Mouse (Mus musculus) gastrocnemius, adult 2 months (tissue): ENCODE results near the gene Orm1. TPM values are rescaled to one million over a fixed set of nuclear protein-coding genes. Genes with fewer than 3 reads are reported as not detected.

Experiments used
- DNase-seq: peaks from one replicate; pipeline ENCODE4 v3.0.0; 2022
- H3K27ac ChIP-seq: fragments of 200-600 bp; 2 replicates; pipeline ENCODE4 v1.8.1; 2022; ENCODE audit warnings: mild to moderate bottlenecking
- H3K4me3 ChIP-seq: fragments of 200-600 bp; 2 replicates; pipeline ENCODE4 v1.8.1; 2022; ENCODE audit warnings: mild to moderate bottlenecking, moderate library complexity
- CTCF ChIP-seq: fragments of 200-600 bp; IDR thresholded peaks from 2 replicates; pipeline ENCODE4 v1.8.1; 2022; ENCODE audit warnings: antibody characterized with exemption, mild to moderate bottlenecking, moderate library complexity
- intact Hi-C: fragments of 180-260 bp; cut with DNase I; formaldehyde crosslinking; loops from one replicate; pipeline ENCODE4 v1.15.1; 2025
- long read RNA-seq, 2 experiments: library from polyadenylated mRNA; stranded (forward); transcript quantifications; one replicate each; pipeline ENCODE4 v2.0.0; 2021
- total RNA-seq, 2 experiments: library from RNA; stranded (reverse); gene quantifications; 2 replicates each; pipeline ENCODE4 v1.2.3; 2021

The Orm1 gene
- 1 to 10 TPM in 1 of 2 experiments, not detected in 1; 1.3 TPM for total RNA-seq
- long read RNA-seq, experiment 1 = 0 reads
- long read RNA-seq, experiment 2 = 0 reads

GRCm38 (mm10) chr4:63344295-63344694 lies at the start of gene Orm1:
Orm1 (plus strand) TSS chr4:63344560.
- Histone ChIP-seq H3K4me3 (no peak within 1 kb of the TSS), H3K27ac (no peak within 1 kb of the TSS)
- intact Hi-C loops = no loop called here
- no peak for DNase-seq
- no peak for TF ChIP-seq CTCF

- Histone ChIP-seq H3K4me3 (no peak overlapping the region), H3K27ac (no peak overlapping the region)
- no peak for TF ChIP-seq CTCF
- no peak for DNase-seq
- intact Hi-C loops = no loop called here
Observed at GRCm38 (mm10) chr4:63295641-63296040, 48.7 kb upstream of the Orm1 start.

- intact Hi-C loops = no loop called here
Observed at GRCm38 (mm10) chr4:63296263-63296662, 48.1 kb upstream of the Orm1 start.

GRCm38 (mm10) chr4:63296876-63297275 lies 47.5 kb upstream of the Orm1 start:
- no peak for DNase-seq
- no peak for TF ChIP-seq CTCF
- no peak overlapping the region for H3K4me3 ChIP-seq
- intact Hi-C loops = no loop called here
- no peak overlapping the region for H3K27ac ChIP-seq

More at GRCm38 (mm10) chr4:63296263-63296662, 48.1 kb upstream of the Orm1 start:
- no peak for DNase-seq
- H3K27ac ChIP-seq = no peak overlapping the region
- no peak for TF ChIP-seq CTCF
- no peak overlapping the region for H3K4me3 ChIP-seq

- no peak overlapping the region for H3K27ac ChIP-seq
Observed at GRCm38 (mm10) chr4:63298191-63298590, 46.2 kb upstream of the Orm1 start.

GRCm38 (mm10) chr4:63302641-63303040 lies 41.7 kb upstream of the Orm1 start:
- Histone ChIP-seq H3K27ac (no peak overlapping the region), H3K4me3 (no peak overlapping the region)
- intact Hi-C loops = no loop called here
- no peak for TF ChIP-seq CTCF
- no peak for DNase-seq

More at GRCm38 (mm10) chr4:63298191-63298590, 46.2 kb upstream of the Orm1 start:
- no peak for DNase-seq
- H3K4me3 ChIP-seq = no peak overlapping the region
- TF ChIP-seq CTCF = no peak
- intact Hi-C loops = no loop called here

GRCm38 (mm10) chr4:63307175-63308062 lies 36.9 kb upstream of the Orm1 start:
- no peak overlapping the region for H3K27ac ChIP-seq
- peak; percentile 79 for TF ChIP-seq CTCF
- intact Hi-C loops = loop anchor here (1.0 kb wide), 1 partner anchor 92 kb away; no protein-coding TSS in a partner anchor

GRCm38 (mm10) chr4:63308316-63308715 lies 36.0 kb upstream of the Orm1 start:
- intact Hi-C loops = no loop called here
- Histone ChIP-seq H3K27ac (peak overlapping the region; percentile 61), H3K4me3 (no peak overlapping the region)
- peak; percentile 89 for DNase-seq
- TF ChIP-seq CTCF = 0 out of 2 replicates have a peak, but pooled peaks have one; percentile 2

More at GRCm38 (mm10) chr4:63307175-63308062, 36.9 kb upstream of the Orm1 start:
- no peak overlapping the region for H3K4me3 ChIP-seq
- DNase-seq = peak; percentile 92

- Histone ChIP-seq H3K4me3 (peak overlapping the region; percentile 15), H3K27ac (peak overlapping the region; percentile 78)
- peak; percentile 76 for DNase-seq
- no peak for TF ChIP-seq CTCF
- intact Hi-C loops = no loop called here
Observed at GRCm38 (mm10) chr4:63310247-63310855, 34.0 kb upstream of the Orm1 start.

- Histone ChIP-seq H3K4me3 (no peak overlapping the region), H3K27ac (peak overlapping the region; percentile 78)
- no peak for DNase-seq
- no peak for TF ChIP-seq CTCF
- intact Hi-C loops = no loop called here
Observed at GRCm38 (mm10) chr4:63311426-63311825, 32.9 kb upstream of the Orm1 start.

GRCm38 (mm10) chr4:63314063-63314462 lies 30.3 kb upstream of the Orm1 start:
- no peak for TF ChIP-seq CTCF
- no peak for DNase-seq
- Histone ChIP-seq H3K27ac (no peak overlapping the region), H3K4me3 (no peak overlapping the region)
- intact Hi-C loops = no loop called here

- H3K4me3 ChIP-seq = no peak overlapping the region
- H3K27ac ChIP-seq = no peak overlapping the region
- TF ChIP-seq CTCF = no peak
- peak; percentile 68 for DNase-seq
- intact Hi-C loops = no loop called here
Observed at GRCm38 (mm10) chr4:63316076-63316746, 28.1 kb upstream of the Orm1 start.
